Mouse (Mus musculus) erythroblast, embryonic 14.5 days (primary cell): Measurements from ENCODE around the gene Hrk.

Experiments
- GATA1 ChIP-seq: IDR thresholded peaks from 2 replicates; pipeline ENCODE4 v1.6.1; 2012; ENCODE audit warnings: low read length, inconsistent platforms, mixed read lengths
- TAL1 ChIP-seq: IDR thresholded peaks from 3 replicates; pipeline ENCODE4 v1.6.1; 2012; ENCODE audit warnings: low read length, inconsistent platforms, mixed read lengths

GRCm38 (mm10) chr5:118149711-118150110 lies 14.7 kb upstream of the Hrk start:
- TF ChIP-seq TAL1 (no peak), GATA1 (no peak)
